Mouse (Mus musculus) CD4-positive helper T cell, adult 2 months (primary cell): ENCODE measurements around the gene Sost.

Experiments
- DNase-seq: peaks from one replicate; pipeline ENCODE4 v3.0.0-alpha.2; 2012; ENCODE audit warnings: low read depth, missing footprints, low spot score

Sost gene

DNA sequence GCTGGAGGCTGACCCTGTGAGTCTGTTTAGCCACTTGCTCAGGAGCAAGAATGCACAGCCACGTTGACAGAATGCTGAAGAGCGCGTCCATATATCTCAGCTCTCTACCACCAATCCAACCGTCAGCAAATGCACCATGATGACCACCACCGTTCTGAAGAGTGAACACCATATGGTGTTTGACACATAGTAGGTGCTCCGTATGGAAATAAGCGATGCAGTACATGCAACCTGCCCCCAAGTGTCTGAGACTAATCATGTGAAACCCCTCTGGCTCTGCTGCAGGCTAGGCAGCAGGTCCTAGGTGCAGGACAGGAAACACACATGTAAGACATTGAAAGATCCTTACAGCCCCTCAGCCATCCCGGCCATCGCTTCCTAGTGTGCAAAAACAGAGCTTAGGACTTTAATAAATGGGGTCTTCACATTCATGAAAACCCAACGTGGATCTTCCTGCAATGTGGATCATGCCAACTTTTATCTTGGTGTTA lies 16.7 kb upstream of the Sost start:
- DNase-seq: no peak

DNA sequence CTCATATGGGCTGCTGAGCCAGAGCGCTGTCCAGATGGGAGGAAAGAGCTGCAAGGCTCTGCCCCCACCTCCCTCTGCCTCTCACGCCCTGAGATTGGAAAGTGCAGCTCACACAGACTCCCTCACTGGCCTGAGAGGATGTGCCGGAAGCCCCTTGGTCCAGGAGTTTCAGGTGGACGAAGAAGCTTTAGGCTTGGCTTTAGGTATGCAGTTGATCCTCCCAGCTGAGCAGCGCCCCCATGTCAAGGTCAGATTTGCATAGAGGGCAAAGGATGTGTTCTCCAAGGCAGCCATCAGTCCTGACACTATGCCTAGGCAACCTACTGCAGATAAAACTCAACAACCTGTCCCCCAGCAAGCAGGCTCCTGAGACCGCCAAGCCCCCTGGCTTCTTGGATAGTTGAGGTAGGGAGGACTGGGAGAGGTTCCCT lies 16.2 kb upstream of the Sost start:
- DNase-seq: no peak

DNA sequence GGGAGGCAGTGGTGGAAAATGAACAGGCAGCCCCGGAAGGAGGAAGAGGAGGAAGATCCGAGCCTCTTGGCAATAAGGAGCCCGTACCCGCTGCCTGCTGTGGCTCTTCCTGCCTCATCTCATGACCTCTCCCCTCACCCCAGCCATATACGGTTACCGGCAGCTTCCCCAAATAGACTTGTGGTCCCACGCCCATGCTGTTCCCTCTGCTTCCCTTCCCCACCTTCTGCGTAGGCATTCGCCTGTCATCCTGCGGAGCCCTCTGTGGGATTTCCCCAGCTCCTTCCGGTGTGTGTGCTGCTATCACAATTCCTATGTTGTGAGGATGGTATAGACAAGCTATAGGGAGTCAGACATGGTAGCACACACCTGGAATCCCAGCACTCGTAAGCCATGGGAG lies 15.0 kb upstream of the Sost start:
- peak; percentile 23 for DNase-seq

DNA sequence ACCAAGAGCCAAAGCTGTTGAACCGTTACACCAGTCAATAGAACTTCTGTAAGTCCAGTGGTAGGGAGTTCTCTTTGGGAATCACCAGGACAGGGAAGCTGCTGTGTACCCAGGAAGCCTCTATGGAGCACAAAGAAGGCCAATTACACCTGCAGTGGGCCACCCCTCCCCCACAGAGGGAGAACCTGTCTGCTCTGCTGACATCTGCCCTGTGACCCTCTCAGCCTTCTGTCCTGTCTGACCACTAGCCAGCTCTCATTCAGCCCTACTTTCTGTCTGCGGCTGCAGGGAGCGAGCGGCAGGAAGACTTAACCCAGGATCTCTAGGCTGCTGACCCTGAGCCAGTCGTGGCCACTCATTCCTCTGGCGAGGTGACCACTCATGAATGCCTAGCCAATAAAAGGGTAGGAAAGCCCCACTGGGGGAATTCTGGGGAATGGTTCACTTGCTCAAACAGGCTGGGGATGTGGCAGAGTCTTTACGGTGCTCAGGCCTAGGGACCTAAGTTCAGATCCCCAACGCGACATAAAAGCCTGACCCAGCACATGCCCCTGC lies 13.9 kb upstream of the Sost start:
- DNase-seq: no peak

DNA sequence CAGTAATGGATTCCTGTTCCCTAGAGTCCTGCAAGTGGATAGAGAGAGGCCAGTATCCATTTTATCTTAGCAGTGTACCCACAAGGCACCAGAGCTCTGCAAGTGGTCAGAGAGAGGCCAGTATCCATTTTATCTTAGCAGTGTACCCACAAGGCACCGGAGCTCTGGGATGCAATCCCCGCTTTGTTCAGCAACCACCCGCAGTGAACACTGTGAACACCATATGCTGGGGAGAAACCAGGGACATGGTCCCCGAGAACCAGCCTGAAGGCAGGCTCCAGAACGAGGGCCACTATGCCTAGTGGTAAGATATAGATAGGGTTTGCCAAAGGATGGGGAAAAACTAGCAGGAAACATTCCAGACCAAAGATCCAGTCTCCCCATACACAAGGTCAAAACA lies 12.3 kb upstream of the Sost start:
- DNase-seq: no peak

DNA sequence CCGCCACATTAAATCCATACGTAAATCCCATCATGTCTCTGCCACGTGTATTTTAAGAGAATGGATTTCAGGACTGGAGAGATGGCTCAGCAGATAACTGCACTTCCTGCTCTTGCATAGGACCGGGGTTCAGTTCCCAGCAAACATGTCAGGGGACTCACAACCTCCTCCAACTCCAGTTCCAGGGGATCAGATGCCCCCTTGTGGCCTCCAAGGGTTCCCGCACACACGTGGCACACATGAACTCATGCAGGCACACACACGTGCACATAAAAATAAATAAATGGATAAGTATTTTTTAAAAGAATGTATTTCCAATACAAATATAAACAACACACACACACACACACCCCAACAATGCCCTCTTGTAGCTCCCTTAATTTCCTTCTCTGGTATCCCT lies 10.1 kb upstream of the Sost start:
- no peak for DNase-seq

DNA sequence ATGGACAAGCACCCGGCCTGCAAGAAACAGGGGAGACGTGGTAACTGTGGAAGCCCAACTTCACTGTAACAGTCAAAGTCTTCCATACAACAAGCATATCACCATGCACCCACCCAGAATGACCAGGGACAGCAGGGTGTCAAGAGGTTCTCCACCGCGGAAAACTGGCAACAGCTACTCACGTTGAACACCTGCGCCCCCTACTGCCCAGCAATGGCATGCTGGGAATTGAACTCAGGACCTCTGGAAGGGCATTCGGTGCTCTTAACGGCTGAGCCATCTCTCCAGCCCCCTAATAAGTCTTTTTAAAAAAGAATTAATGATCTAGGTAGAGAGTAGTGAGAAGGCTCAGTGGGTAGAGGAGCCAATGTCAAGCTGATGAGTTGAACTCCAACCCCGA lies 8.1 kb upstream of the Sost start:
- DNase-seq: no peak

DNA sequence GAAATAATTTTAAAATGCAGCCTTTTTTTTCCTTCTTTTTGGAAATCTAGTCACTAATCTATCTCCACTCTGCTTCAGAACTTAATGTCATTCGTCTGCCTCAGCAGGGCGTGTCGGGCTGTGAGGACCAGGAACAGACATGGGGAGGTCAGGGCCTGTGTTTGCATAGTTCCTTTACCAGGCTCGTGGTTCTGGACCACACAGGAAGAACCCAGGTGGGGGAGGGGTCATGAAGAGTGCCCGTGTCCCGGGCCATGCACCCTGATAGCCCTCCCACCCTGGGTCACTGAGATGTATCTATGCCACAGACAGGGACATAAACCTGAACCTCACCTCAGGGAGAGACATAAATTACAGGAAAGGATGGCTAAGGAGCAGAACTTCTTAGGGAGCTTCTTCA lies 7.4 kb upstream of the Sost start:
- no peak for DNase-seq

DNA sequence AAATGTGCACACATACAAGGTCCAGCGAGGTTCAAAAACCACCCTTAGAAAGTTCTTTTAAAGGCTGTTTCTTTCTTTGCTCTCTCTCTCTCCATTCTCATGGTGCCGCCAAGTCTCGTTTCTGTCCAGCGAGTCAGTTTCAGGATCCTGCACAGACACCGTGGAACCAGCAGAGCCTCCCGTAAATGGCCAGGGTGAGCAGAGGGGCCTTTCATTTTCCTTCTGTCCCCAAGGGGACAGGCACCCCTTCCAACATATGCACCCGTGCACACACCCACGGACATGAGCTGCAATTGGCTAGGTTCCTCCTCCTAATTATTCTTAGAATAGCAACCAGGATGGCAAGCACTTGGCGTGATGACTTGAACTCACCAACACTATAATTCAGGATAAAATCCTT lies 6.7 kb upstream of the Sost start:
- no peak for DNase-seq

DNA sequence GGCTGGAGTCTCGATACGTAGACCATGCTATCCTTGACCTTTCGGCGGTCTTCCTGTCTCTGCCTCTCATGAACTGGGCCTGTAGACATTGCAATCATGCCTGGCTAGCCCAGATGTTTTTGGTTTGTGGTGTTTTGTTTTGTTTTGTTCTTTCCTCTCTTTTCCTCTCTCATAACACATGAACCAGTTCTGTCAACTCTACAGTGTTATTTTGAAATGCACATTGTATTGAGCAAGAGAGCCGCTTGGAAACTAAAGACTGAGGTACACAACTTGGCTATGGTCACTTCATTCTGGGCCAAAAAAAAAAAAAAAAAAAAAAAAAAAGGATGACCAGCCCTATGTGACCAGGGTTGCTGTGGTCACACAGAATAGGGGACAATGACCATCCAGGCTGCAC lies 5.8 kb upstream of the Sost start:
- DNase-seq: no peak

DNA sequence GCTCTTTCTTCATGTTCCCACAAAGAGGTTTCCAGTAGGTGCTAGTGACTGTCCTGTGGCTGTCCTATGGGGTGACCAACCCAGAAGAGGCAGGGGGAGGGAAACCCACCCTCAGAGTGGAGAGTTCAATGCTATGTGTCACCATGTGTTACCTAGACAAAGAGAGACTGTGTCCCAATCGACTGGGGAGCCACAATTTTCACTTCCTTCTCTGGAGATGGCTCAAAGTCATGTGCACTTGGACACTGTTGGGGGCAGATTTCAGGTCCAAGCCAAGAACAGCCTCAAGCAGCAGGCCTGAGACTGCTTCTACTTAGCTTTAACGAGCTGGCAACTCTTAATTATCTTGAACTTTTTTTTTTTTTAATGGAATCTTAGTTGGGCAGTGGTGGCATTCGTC lies 5.3 kb upstream of the Sost start:
- no peak for DNase-seq

DNA sequence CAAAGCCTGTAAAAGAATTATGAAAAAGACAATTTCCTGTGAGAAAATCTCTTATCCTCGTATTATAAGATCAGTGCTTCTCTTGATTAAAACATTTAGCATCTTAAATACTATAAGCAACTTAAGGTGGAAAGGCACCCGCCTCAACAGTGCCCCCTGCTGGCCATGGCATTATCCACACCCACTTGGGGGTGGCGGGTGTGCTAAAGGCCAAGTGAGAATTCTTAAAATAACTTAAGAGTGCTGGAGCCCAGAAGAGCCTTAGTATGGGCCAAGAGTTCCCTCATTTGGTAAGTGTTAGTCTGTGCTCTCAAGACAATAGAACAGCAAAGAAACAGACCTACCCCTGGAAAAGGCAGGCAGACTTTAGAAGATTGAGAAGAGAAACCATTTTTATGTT lies 4.6 kb upstream of the Sost start:
- peak; percentile 25 for DNase-seq

DNA sequence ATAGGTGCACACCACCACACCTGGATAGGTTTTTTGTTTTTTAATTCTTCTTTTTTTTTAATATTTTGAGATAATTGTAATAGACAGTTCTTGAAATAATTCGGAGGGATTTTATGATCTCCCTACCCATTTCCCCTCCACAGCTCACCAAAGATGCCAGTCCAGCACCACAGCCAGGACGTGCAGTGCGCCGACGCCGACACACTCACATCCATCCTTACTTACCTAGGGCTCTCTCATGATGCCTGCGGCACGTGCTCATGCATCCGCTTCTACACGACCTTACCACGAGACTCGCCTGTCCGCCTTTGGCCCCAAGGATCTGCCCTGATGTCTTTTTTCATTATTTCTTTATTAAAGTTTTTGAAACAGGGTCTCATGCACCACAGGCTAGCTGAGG lies 3.0 kb upstream of the Sost start:
- no peak for DNase-seq

DNA sequence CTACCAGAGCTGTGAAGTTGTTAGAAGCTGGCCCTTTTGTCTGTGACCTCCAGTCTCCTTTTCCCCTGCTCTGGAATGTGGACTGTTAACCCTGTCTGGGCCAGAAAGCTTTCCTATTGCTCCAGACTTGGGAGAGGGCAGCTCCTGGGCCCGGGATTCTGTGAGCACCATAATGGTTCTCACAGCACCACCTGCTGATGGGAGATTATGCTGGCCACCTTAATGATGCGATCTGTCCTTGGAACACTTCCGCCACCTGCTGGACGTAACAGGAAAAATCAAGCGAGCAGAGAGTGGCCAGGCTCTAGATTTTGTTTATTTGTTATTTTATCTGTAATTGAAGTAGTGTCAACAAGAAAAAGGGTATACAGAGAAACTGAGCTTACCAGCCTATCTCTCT lies 2.0 kb upstream of the Sost start:
- DNase-seq: peak; percentile 65

DNA sequence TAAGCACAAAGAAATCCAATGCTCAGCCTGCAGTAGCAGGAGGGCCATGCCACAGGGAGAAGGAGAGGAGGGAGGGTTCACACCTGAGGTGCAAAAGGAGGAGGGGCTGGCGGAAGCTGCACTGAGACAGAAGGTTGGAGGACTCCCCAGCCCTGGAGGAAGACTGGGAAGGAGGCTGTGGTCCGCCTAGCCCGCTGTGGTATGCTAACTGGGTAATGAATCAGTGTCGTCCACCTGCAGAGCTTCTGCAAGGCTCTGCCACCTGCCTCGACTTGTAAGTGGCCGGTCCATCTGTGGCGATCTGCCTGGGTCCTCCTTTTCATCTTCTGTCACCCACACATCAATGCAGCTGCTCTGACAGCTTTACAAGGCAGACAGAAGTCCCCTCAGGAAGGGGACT lies 1.5 kb upstream of the Sost start:
- DNase-seq: no peak

DNA sequence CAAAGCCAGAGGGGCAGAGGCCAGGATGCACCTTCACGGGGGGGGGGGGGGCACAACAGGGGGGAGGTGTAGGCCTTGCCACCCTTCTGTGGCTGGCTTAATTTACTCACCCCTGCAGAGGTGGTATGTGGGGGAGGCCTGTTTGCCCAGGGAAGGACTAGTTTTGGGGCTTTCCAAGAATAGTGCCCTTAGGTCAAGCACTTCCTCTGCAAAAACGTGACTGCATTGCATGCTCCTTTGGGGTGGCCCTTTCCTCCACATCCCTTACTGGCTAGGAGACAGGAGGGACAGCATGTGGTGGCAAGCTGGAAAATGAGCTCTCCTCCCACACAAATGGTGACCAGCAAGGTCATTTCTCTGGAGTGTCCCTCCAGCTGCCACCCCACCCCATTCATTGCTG lies 1.3 kb downstream of the Sost start:
- no peak for DNase-seq

DNA sequence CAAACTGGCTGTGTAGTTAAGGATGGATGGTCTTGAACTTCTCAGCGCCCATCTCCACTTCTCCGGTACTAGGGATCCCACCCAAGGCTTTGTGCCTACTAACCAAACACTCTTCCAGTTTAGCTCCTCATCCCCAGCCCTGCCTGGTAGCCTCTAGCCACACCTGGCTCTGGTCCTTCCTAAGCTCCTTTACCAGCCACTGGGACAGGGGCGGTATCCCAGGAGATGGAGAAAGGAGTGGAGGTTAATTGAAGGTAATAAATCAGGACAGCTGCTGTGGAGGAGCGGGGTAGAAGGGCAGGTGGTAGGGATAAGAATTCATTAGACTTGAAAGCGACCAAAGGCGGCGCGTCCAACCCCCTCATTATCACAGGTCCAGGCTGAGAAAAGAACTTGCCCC lies 2.2 kb downstream of the Sost start:
- no peak for DNase-seq

DNA sequence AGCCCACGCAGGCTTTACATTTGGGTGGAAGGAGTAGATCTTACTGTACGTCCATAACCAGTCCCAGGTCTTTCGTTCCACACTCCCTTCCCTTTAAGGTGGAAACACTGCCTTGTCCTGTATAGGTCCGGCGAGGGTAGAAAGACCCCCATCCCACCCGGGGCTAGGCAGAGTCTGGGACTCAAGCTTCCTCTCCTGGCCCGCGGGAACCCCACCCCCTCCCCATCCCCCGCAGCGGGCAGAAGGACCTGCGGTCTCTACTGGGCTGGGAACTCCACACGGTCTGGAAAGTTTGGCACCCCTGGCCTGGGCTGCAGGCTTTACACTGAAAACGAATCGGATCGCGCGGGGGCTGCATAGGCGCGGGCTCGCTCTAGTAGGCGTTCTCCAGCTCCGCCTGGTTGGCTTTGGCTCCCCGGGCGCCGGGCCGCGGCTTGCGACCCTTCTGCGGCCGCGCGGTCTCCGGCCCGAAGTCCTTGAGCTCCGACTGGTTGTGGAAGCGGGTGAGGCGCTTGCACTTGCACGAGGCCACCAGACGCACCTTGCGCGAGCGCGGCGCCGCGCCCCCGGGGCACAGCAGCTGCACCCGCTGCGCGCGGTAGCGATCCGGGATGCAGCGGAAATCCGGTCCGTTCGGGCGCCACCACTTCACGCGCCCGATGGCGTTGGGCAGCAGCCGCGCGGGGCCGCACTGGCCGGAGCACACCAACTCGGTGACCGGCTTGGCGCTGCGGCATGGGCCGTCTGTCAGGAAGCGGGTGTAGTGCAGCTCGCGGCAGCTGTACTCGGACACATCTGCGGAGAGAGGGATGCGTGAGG lies 3.1 kb downstream of the Sost start:
- DNase-seq: no peak

DNA sequence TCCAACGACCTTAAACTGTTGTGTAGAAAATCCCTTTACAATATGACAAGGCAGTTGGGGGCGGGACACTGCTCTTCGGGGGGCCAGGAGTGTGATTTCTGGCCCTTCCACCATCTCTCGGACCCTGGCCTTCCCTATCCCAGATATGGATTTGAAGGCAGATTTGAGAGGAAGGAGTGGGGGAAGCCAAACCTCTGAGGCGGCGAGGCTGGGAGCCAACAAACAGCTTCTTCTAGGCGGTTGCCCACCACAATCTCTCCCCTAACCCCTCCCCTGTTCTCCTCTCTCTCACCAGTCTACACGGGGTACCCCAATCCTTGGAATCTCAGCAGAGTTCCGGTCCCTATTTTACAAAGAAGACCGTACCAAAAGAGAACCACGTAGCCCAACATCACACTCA lies 3.8 kb downstream of the Sost start:
- DNase-seq: no peak

DNA sequence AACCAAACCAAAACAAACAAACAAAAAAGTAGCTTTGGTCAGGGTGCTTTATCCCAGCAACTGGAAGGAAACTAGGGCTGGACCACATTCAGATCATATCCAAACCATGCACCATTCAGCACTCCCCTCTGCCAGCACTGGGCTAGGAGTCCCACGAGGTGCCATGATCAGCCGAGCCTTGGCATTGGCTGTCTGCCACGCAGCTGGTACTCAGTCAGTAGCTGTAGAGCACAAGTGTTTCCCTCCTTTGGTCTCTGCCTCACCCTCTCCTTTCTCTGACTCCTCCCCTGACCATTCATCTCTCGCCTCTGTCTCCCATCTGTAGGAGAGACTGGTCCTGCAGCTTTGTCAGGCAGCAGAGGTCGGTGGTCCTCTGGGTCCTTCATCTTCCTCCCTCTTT lies 9.3 kb downstream of the Sost start:
- no peak for DNase-seq

DNA sequence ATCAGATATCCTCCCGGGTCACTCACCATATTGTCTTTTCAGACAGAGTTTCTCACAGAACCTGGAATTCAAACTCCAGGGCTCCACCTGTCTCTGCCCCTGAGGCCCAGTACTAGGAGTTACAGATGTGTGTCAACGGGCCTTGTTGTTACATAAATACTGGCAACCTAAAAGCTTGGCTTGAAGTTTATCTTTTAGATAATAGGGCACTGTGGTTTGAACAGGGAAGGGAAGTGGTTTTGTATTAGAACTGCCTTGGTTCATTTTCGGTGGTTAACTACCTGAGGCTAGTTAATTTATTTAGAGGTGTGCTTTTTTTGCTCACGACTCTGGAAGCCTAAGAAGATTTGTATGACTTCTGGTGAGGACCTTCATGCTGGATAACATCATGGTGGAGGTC lies 13.4 kb downstream of the Sost start:
- no peak for DNase-seq

DNA sequence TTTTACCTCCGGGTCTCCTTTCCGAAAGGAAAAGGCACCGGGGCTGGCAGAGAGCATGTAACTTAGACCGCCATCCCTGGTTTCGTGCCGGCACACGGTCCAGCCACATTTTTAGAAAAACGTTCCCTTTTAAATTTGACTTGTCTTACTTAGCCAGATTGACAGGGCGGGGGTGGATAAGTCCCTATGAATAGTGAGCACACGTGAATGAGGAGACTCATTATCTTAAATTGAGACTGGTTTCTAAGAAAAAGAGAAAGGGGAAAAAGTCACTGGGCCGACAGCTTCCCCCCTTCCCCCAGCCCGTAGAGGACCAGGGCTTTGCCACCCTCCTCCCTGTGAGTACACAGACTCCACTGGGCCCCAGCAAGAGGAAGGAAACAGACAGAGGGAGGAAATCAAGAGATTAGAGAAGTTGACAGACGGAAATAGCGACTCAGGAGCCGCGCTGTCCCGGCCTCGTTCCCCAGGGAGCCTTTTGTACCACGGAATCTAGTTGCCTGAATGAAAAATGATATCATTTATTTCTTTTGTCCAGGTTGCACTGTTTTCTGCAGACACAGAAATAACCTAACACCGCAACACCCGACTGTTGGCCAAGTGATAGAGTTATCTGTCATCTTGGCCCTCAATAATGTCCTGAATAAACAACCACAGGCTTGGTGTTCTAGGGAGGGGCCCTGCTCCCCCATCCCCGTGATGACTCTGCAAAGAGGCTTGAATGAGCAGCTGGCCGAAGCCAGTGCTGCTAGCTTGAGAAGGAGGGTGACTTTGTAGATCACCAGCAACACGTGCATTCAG lies 14.1 kb downstream of the Sost start:
- DNase-seq: no peak

DNA sequence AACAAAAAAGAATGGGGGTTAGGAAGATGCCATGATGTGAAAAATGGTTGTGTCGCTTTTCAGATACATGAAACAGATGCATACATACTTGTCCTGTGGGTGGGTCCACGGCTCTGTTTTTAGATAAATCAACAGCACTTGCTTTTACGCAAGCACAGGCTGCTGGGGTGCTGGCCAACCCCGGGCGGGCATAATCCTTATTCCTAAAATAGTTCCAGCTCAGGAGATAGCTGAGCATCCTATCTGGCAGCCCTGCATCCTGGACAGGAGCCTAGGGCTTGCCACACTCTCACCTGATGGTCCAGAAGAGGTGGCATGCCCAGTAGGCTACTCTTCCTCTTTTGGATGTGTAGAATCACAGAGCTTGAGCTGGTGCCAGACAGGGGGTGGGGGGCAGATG lies 16.8 kb downstream of the Sost start:
- DNase-seq: no peak
